Mouse (Mus musculus) intestine, postnatal 0 days (tissue): Measurements from ENCODE around the gene Ptf1a. TPM values are rescaled to one million over a fixed set of nuclear protein-coding genes. Genes with fewer than 3 reads are reported as not detected.

Source experiments
- ATAC-seq: fragments of 200-750 bp; cut with Nextera tagmentation; 2 replicates; pipeline ENCODE4 v1.8.0; 2017; ENCODE audit warnings: mild to moderate bottlenecking, moderate TSS enrichment, moderate library complexity
- H3K27ac ChIP-seq: fragments of 300-500 bp; sonication (generic); 2 replicates; pipeline ENCODE4 v1.5.1; 2014; ENCODE audit warnings: mild to moderate bottlenecking, low read depth, low read length, moderate library complexity
- H3K27me3 ChIP-seq: fragments of 300-500 bp; sonication (generic); replicated peaks from 2 replicates; pipeline ENCODE4 v1.6.1; 2014; ENCODE audit warnings: low read length, mixed read lengths; ENCODE audit not compliant: control insufficient read depth, insufficient read depth
- H3K36me3 ChIP-seq: fragments of 300-500 bp; sonication (generic); 2 replicates; pipeline ENCODE4 v1.6.1; 2014; ENCODE audit warnings: mild to moderate bottlenecking, moderate library complexity; ENCODE audit not compliant: control insufficient read depth, insufficient read depth
- H3K4me1 ChIP-seq: fragments of 300-500 bp; sonication (generic); replicated peaks from 2 replicates; pipeline ENCODE4 v1.6.1; 2014; ENCODE audit warnings: antibody characterized with exemption, low read length, mixed read lengths; ENCODE audit not compliant: control insufficient read depth, insufficient read depth
- H3K4me2 ChIP-seq: fragments of 300-500 bp; sonication (generic); replicated peaks from 2 replicates; pipeline ENCODE4 v1.6.1; 2014; ENCODE audit warnings: low read depth, mild to moderate bottlenecking, moderate library complexity
- H3K4me3 ChIP-seq: fragments of 300-500 bp; sonication (generic); 2 replicates; pipeline ENCODE4 v1.5.1; 2014; ENCODE audit warnings: low read depth, low read length
- H3K9ac ChIP-seq: fragments of 300-500 bp; sonication (generic); 2 replicates; pipeline ENCODE4 v1.6.1; 2014; ENCODE audit warnings: mild to moderate bottlenecking, low read depth, low read length
- H3K9me3 ChIP-seq: fragments of 300-500 bp; sonication (generic); 2 replicates; pipeline ENCODE4 v1.6.1; 2016; ENCODE audit warnings: mixed run types; ENCODE audit not compliant: control insufficient read depth
- CTCF ChIP-seq: sonication (generic); IDR thresholded peaks from 2 replicates; pipeline ENCODE4 v1.5.1; 2016; ENCODE audit warnings: low read depth, mild to moderate bottlenecking, control low read depth, antibody characterized with exemption, moderate library complexity
- WGBS: fragments of 180-500 bp; shearing (Covaris S2); extraction: QIAGEN DNeasy Blood & Tissue Kit; methylation state at CpG from one replicate; pipeline ENCODE4 v1.1.7; 2014; 5-methylcytosine and 5-hydroxymethylcytosine counted together
- polyA plus RNA-seq: library from polyadenylated mRNA; unstranded; fragments of >200 nt; fragmentation: Nextera tagmentation; extraction: Ambion mirVana; gene quantifications from 2 replicates; pipeline ENCODE4 v1.2.1, GENCODE M21; 2015

Gene Ptf1a
- polyA plus RNA-seq, 1 experiment from 2014 or later: not detected

- Histone ChIP-seq H3K4me3 (no peak overlapping the region), H3K27me3 (no peaks in the 10 kb centered on the region), H3K4me2 (no peak overlapping the region), H3K9me3 (no peaks in the 10 kb centered on the region), H3K27ac (no peak overlapping the region), H3K4me1 (no peaks in the 10 kb centered on the region), H3K36me3 (no peaks in the 10 kb centered on the region), H3K9ac (no peak overlapping the region)
- WGBS: 74% methylated on average over 1 of the region's 1 CpGs
- TF ChIP-seq CTCF: no peak
- ATAC-seq: no peak
Measured at GRCm38 (mm10) chr2:19419686-19420345, 25.6 kb upstream of the Ptf1a start.

- H3K9ac ChIP-seq: no peak overlapping the region
- H3K27ac ChIP-seq: no peak overlapping the region
- no peaks in the 10 kb centered on the region for H3K4me1 ChIP-seq
- H3K9me3 ChIP-seq: no peaks in the 10 kb centered on the region
- H3K27me3 ChIP-seq: peaks cover 4% of the 10 kb centered on the region; the same call in 1 of the 2 replicates
- no peak for ATAC-seq
- no peak for TF ChIP-seq CTCF
- H3K4me2 ChIP-seq: no peak overlapping the region
- H3K36me3 ChIP-seq: no peaks in the 10 kb centered on the region
- no peak overlapping the region for H3K4me3 ChIP-seq
Measured at GRCm38 (mm10) chr2:19422226-19422625, 23.2 kb upstream of the Ptf1a start.

GRCm38 (mm10) chr2:19423086-19423485 is 22.4 kb upstream of the Ptf1a start:
- Histone ChIP-seq H3K9ac (no peak overlapping the region), H3K27me3 (peaks cover 10% of the 10 kb centered on the region; the same call in 1 of the 2 replicates), H3K4me1 (no peaks in the 10 kb centered on the region), H3K9me3 (no peaks in the 10 kb centered on the region), H3K4me3 (no peak overlapping the region), H3K4me2 (no peak overlapping the region), H3K27ac (no peak overlapping the region), H3K36me3 (no peaks in the 10 kb centered on the region)
- TF ChIP-seq CTCF: no peak
- no peak for ATAC-seq
- 75% methylated on average over 6 of the region's 6 CpGs for WGBS

- no peaks in the 10 kb centered on the region for H3K36me3 ChIP-seq
- peaks cover 61% of the 10 kb centered on the region for H3K27me3 ChIP-seq
- no peak for ATAC-seq
- H3K27ac ChIP-seq: no peak overlapping the region
- H3K9me3 ChIP-seq: no peaks in the 10 kb centered on the region
- no peak overlapping the region for H3K9ac ChIP-seq
- WGBS: 5% methylated on average over 10 of the region's 10 CpGs
- no peak for TF ChIP-seq CTCF
- no peaks in the 10 kb centered on the region for H3K4me1 ChIP-seq
- no peak overlapping the region for H3K4me2 ChIP-seq
- no peak overlapping the region for H3K4me3 ChIP-seq
Measured at GRCm38 (mm10) chr2:19429031-19429430, 16.4 kb upstream of the Ptf1a start.

GRCm38 (mm10) chr2:19429691-19430690 is 15.5 kb upstream of the Ptf1a start:
- ATAC-seq: no peak
- H3K4me2 ChIP-seq: no peak overlapping the region
- H3K9me3 ChIP-seq: no peaks in the 10 kb centered on the region
- H3K27me3 ChIP-seq: peaks cover 61% of the 10 kb centered on the region
- no peaks in the 10 kb centered on the region for H3K4me1 ChIP-seq
- H3K4me3 ChIP-seq: no peak overlapping the region
- H3K27ac ChIP-seq: no peak overlapping the region
- H3K9ac ChIP-seq: no peak overlapping the region
- no peaks in the 10 kb centered on the region for H3K36me3 ChIP-seq
- TF ChIP-seq CTCF: no peak
- 7% methylated on average over 31 of the region's 31 CpGs for WGBS

GRCm38 (mm10) chr2:19430746-19431145 is 14.7 kb upstream of the Ptf1a start:
- Histone ChIP-seq H3K9me3 (no peaks in the 10 kb centered on the region), H3K9ac (no peak overlapping the region), H3K4me1 (no peaks in the 10 kb centered on the region), H3K4me2 (no peak overlapping the region), H3K4me3 (no peak overlapping the region), H3K27me3 (peaks cover 61% of the 10 kb centered on the region), H3K27ac (no peak overlapping the region), H3K36me3 (no peaks in the 10 kb centered on the region)
- no peak for TF ChIP-seq CTCF
- WGBS: under 1% methylated on average over 33 of the region's 33 CpGs
- ATAC-seq: no peak
